Mouse (Mus musculus) adrenal gland, postnatal 4 days (tissue): ENCODE results near the gene Ino80b. TPM values are rescaled to one million over a fixed set of nuclear protein-coding genes. Genes with fewer than 3 reads are reported as not detected.

ENCODE experiments used
- DNase-seq, 2 experiments: peaks; one replicate each; pipeline ENCODE4 v3.0.0; 2021 to 2022; ENCODE audit warnings: low spot score in 2 of 2, mixed read lengths in 2 of 2
- microRNA-seq: library from miRNA; unstranded; fragments of <30 nt; microRNA quantifications from one replicate; pipeline ENCODE4 v1.2.0, GENCODE M21; 2021
- total RNA-seq, 2 experiments: library from RNA; stranded (reverse); gene quantifications; 2 replicates each; pipeline ENCODE4 v1.2.3; 2021

The Ino80b gene
- total RNA-seq, 2 experiments from 2014 or later, result 29.0 to 31.7 TPM

GRCm38 (mm10) chr6:83092416-83093127 lies 32.7 kb downstream of the Ino80b start:
- no peak for DNase-seq

- DNase-seq, result no peak
These were observed 37.3 kb downstream of the Ino80b start for GRCm38 (mm10) chr6:83087926-83088260.

DNA sequence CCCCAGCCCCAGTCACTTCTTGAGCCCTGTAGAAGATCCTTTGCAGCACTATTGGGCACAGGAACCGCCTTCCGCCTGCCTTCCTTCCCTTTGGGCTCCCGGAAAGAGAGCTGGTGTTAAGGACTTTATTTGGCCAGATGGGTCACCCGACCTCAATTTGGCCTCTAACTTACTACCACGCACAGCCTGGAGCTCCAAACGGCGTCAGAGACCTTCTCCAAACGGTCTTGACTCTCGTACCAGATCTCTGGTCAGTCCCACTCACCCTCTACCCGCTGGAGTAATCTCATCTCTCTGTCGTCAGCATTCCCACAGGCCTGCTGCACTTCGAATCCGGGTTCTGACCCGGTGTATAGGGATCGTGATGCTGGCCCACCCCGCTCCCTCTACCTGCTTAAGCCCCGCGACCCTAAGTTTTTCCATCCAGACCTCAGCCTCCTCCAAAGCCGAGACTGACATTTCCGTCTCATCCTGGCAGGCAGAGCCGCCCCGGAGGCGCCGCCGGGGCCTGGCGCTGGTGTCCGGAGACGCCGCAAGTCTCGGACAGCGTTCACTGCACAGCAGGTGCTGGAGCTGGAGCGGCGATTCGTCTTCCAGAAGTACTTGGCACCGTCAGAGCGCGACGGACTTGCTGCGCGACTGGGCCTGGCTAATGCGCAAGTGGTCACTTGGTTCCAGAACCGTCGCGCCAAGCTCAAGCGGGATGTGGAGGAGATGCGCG lies 37.9 kb downstream of the Ino80b start:
- DNase-seq, result no peak

GRCm38 (mm10) chr6:83086121-83087035 lies 38.9 kb downstream of the Ino80b start, which contains the start of gene Lbx2:
TSS of gene Lbx2 (plus strand) at chr6:83086367.
- DNase-seq, result no peak

DNA sequence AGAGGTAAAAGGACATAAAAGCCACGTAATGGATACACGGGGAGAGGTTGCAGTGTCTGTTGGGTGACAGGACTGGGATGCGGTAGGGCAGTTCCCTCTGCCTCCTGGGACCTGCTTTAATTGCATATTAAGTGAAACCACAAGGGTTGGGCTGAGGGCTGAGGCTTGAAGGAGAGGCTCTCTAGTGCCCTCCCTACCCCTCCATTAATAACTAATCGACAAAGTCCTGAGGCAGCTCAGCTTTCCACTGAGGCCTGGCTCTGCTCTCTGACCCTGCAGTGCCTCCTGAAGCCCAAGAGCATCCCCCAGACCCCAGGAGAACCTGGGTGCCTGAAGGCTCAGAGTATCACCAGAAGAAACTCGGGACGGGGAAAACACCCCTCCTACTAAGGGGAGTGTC lies 40.8 kb downstream of the Ino80b start:
- no peak for DNase-seq

DNA sequence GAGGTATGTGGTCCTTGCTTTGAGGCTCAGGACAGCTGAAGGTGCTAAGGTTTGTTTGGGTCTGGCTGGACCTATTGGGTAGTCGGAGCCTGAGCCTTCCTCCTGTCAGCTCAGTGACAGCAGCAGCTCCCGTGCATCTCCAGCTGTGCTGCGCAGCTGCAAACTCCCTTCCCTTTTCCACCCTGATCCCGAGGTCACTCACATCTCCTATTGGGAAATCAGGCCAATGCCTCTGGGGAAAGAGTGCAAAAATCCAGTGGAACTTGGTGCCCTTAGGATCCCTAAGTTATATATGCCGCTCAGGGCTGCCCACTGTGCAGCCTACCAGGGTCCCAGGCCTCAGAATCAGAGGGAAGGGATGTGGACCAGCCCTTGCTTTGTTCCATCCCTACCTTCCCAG lies 41.7 kb downstream of the Ino80b start:
- DNase-seq, result no peak

GRCm38 (mm10) chr6:83080210-83080609 lies 45.0 kb downstream of the Ino80b start:
- no peak for DNase-seq

DNA sequence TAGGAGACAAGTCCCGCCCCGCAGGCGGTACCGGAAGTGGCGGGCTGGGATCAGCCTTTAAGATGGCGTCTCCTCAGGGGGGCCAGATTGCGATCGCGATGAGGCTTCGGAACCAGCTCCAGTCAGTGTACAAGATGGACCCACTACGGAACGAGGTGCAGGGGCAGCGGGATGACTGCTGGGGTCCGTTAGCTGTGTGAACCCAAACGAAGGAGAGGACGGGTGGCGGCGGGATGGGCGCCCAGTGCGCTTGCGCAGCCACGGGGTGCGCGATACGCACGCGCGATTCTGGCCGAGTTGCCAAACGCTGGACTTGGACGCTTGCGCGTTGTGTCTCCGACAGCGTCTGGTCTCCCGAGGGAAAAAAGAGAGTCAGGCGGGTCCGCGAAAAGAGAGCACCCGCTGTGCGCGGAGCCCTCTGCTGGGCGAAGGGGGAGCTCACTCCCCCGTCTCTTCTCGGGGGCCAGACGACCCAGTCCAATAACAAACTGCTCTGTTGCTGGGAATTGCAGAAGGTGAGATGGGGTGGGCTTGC lies 46.8 kb downstream of the Ino80b start:
- DNase-seq, result peak; percentile 95 to 97

GRCm38 (mm10) chr6:83077630-83078323 lies 47.5 kb downstream of the Ino80b start, which contains the start of gene Pcgf1:
TSS of gene Pcgf1 (plus strand) at chr6:83077869.
- DNase-seq, result peak in 1 of 2 experiments; percentile 38

GRCm38 (mm10) chr6:83074979-83075378 lies 50.3 kb downstream of the Ino80b start:
- no peak for DNase-seq

Small RNA genes lying within 50 kb of the gene (microRNA-seq; reads per million reads assigned to microRNA genes)
- gene Mir3470a, result not detected

Other genes with a start within 250 kb of the Ino80b start
- gene Sema4f, start 185.7 kb downstream of the Ino80b start, total RNA-seq, result 1 to 10 TPM; 2.0 to 3.5 TPM
- under 1 TPM in 1 of 2 experiments, not detected in 1; 0.14 TPM for gene M1ap, start 178.5 kb downstream of the Ino80b start, total RNA-seq
- 10 to 100 TPM; 16.1 to 16.2 TPM for gene Dok1, start 92.0 kb downstream of the Ino80b start, total RNA-seq
- 1 to 10 TPM; 6.2 to 9.4 TPM for gene Loxl3, start 91.3 kb downstream of the Ino80b start, total RNA-seq
- 100 to 1,000 TPM; 170 to 175 TPM for gene Aup1, start 70.9 kb downstream of the Ino80b start, total RNA-seq
- 10 to 100 TPM; 63.3 to 68.5 TPM for gene Htra2, start 70.2 kb downstream of the Ino80b start, total RNA-seq
- 1 to 10 TPM; 4.1 to 4.4 TPM for gene Dqx1, start 67.6 kb downstream of the Ino80b start, total RNA-seq
- gene Tlx2, start 55.1 kb downstream of the Ino80b start, total RNA-seq, result 10 to 100 TPM; 24.0 to 30.0 TPM
- 10 to 100 TPM; 69.2 to 79.1 TPM for gene Pcgf1, start 47.6 kb downstream of the Ino80b start, total RNA-seq
- gene Lbx2, start 39.1 kb downstream of the Ino80b start, total RNA-seq, result 10 to 100 TPM; 18.6 to 22.4 TPM
- gene Ccdc142, start 23.8 kb downstream of the Ino80b start, total RNA-seq, result 10 to 100 TPM; 10.0 to 15.7 TPM
- gene Gm42688, start 23.8 kb downstream of the Ino80b start, total RNA-seq, result 10 to 100 TPM; 10.6 to 11.4 TPM
- 10 to 100 TPM; 77.6 to 82.6 TPM for gene Mrpl53, start 16.4 kb downstream of the Ino80b start, total RNA-seq
- 10 to 100 TPM; 60.1 to 64.3 TPM for gene Mogs, start 9.9 kb downstream of the Ino80b start, total RNA-seq
- gene Wbp1, start 3.9 kb downstream of the Ino80b start, total RNA-seq, result 10 to 100 TPM; 84.5 to 86.4 TPM
- 10 to 100 TPM; 36.8 to 40.3 TPM for gene Rtkn, start 10.0 kb upstream of the Ino80b start, total RNA-seq
- gene Wdr54, start 31.0 kb upstream of the Ino80b start, total RNA-seq, result 1 to 10 TPM; 3.5 to 3.6 TPM
- gene 1700003E16Rik, start 31.0 kb upstream of the Ino80b start, total RNA-seq, result under 1 TPM; 0.40 to 0.53 TPM
- gene Dctn1, start 40.5 kb upstream of the Ino80b start, total RNA-seq, result 100 to 1,000 TPM; 156 to 176 TPM
- under 1 TPM; 0.40 to 0.42 TPM for gene Slc4a5, start 94.4 kb upstream of the Ino80b start, total RNA-seq
- 10 to 100 TPM; 18.2 to 23.8 TPM for gene Mthfd2, start 200.5 kb upstream of the Ino80b start, total RNA-seq
- 10 to 100 TPM; 75.9 to 78.2 TPM for gene Mob1a, start 200.6 kb upstream of the Ino80b start, total RNA-seq
- gene Bola3, start 223.7 kb upstream of the Ino80b start, total RNA-seq, result 100 to 1,000 TPM; 130 to 162 TPM